Mouse (Mus musculus): ENCODE results near the gene Agpat4. TPM values are rescaled to one million over a fixed set of nuclear protein-coding genes. Genes with fewer than 3 reads are reported as not detected.

The Agpat4 gene
- total RNA-seq (2012; rRNA removed), result 45.7 and 92.8 TPM in 2 replicates

GRCm38 (mm10) chr17:12118561-12118925 is at the start of gene Agpat4:
Agpat4 (plus strand) TSS chr17:12118704.
- Histone ChIP-seq H3K9ac (ENCODE audit: insufficient read depth, low read depth, low read length, poor library complexity, severe bottlenecking) (peak within 1 kb of the TSS; percentile 85), H3K27ac (ENCODE audit: insufficient read depth, low read depth, low read length, poor library complexity, severe bottlenecking) (peak within 1 kb of the TSS; percentile 91), H3K4me1 (ENCODE audit: control insufficient read depth in 2 of 2, insufficient read depth in 2 of 2, low read length in 2 of 2, poor library complexity in 1 of 2) (peaks cover 8 to 9% of the 10 kb centered on the region in 2 experiments), H3K36me3 (ENCODE audit: control insufficient read depth, insufficient read depth, low read length, poor library complexity, severe bottlenecking) (no peaks in the 10 kb centered on the region), H3K9me3 (ENCODE audit: control insufficient read depth, insufficient read depth, low read depth, low read length) (no peaks in the 10 kb centered on the region), H3K4me3 (ENCODE audit: insufficient read depth in 1 of 2, low read depth in 1 of 2, low read length in 2 of 2, poor library complexity in 1 of 2, severe bottlenecking in 1 of 2) (peak within 1 kb of the TSS; percentile 81 to 85)
- DNase-seq (ENCODE audit: low read depth, low spot score), result peak; percentile 31
- in situ Hi-C loops (cut with MboI; ENCODE audit: low sequenced_read_pairs in 2 of 2, unreplicated experiment in 2 of 2), result no loop called here
- TF ChIP-seq ZNF384 (IDR thresholded peaks at IDR 0.05; ENCODE audit: low read depth, low read length) (no peak), ZC3H11A (IDR thresholded peaks at IDR 0.05; ENCODE audit: borderline replicate concordance, low read depth, low read length) (no peak), MAFK (IDR thresholded peaks at IDR 0.05; ENCODE audit: insufficient read depth, low read depth, low read length) (no peak), HCFC1 (IDR thresholded peaks at IDR 0.05; ENCODE audit: borderline replicate concordance, insufficient read depth, low read length) (no peak), CHD2 (IDR thresholded peaks at IDR 0.05; ENCODE audit: low read depth, low read length) (no peak)

- no peak overlapping the region for H3K9ac ChIP-seq (ENCODE audit: insufficient read depth, low read depth, low read length, poor library complexity, severe bottlenecking)
- peak; percentile 6 for DNase-seq (ENCODE audit: low read depth, low spot score)
- no peak overlapping the region for H3K27ac ChIP-seq (ENCODE audit: insufficient read depth, low read depth, low read length, poor library complexity, severe bottlenecking)
- H3K9me3 ChIP-seq (ENCODE audit: control insufficient read depth, insufficient read depth, low read depth, low read length), result no peaks in the 10 kb centered on the region
- in situ Hi-C loops (cut with MboI; ENCODE audit: low sequenced_read_pairs in 2 of 2, unreplicated experiment in 2 of 2), result no loop called here
- H3K4me3 ChIP-seq (ENCODE audit: insufficient read depth in 1 of 2, low read depth in 1 of 2, low read length in 2 of 2, poor library complexity in 1 of 2, severe bottlenecking in 1 of 2), result no peak overlapping the region
- TF ChIP-seq ZNF384 (IDR thresholded peaks at IDR 0.05; ENCODE audit: low read depth, low read length) (no peak), CHD2 (IDR thresholded peaks at IDR 0.05; ENCODE audit: low read depth, low read length) (no peak), ZC3H11A (IDR thresholded peaks at IDR 0.05; ENCODE audit: borderline replicate concordance, low read depth, low read length) (no peak), HCFC1 (IDR thresholded peaks at IDR 0.05; ENCODE audit: borderline replicate concordance, insufficient read depth, low read length) (no peak), MAFK (IDR thresholded peaks at IDR 0.05; ENCODE audit: insufficient read depth, low read depth, low read length) (no peak)
- peaks cover 0 to 3% of the 10 kb centered on the region in 2 experiments; a peak in 1 of 4 replicates for H3K4me1 ChIP-seq (ENCODE audit: control insufficient read depth in 2 of 2, insufficient read depth in 2 of 2, low read length in 2 of 2, poor library complexity in 1 of 2)
- no peaks in the 10 kb centered on the region for H3K36me3 ChIP-seq (ENCODE audit: control insufficient read depth, insufficient read depth, low read length, poor library complexity, severe bottlenecking)
These were observed 41.7 kb upstream of the Agpat4 start for GRCm38 (mm10) chr17:12076816-12077215.

- Histone ChIP-seq H3K4me3 (ENCODE audit: insufficient read depth in 1 of 2, low read depth in 1 of 2, low read length in 2 of 2, poor library complexity in 1 of 2, severe bottlenecking in 1 of 2) (no peak overlapping the region), H3K36me3 (ENCODE audit: control insufficient read depth, insufficient read depth, low read length, poor library complexity, severe bottlenecking) (no peaks in the 10 kb centered on the region), H3K27ac (ENCODE audit: insufficient read depth, low read depth, low read length, poor library complexity, severe bottlenecking) (no peak overlapping the region), H3K9ac (ENCODE audit: insufficient read depth, low read depth, low read length, poor library complexity, severe bottlenecking) (no peak overlapping the region), H3K9me3 (ENCODE audit: control insufficient read depth, insufficient read depth, low read depth, low read length) (no peaks in the 10 kb centered on the region), H3K4me1 (ENCODE audit: control insufficient read depth in 2 of 2, insufficient read depth in 2 of 2, low read length in 2 of 2, poor library complexity in 1 of 2) (peaks cover 0 to 3% of the 10 kb centered on the region in 2 experiments; a peak in 1 of 4 replicates)
- DNase-seq (ENCODE audit: low read depth, low spot score), result no peak
- in situ Hi-C loops (cut with MboI; ENCODE audit: low sequenced_read_pairs in 2 of 2, unreplicated experiment in 2 of 2), result no loop called here
- no peak for TF ChIP-seq CHD2 (IDR thresholded peaks at IDR 0.05; ENCODE audit: low read depth, low read length)
- no peak for TF ChIP-seq ZNF384 (IDR thresholded peaks at IDR 0.05; ENCODE audit: low read depth, low read length)
- no peak for TF ChIP-seq MAFK (IDR thresholded peaks at IDR 0.05; ENCODE audit: insufficient read depth, low read depth, low read length)
- TF ChIP-seq HCFC1 (IDR thresholded peaks at IDR 0.05; ENCODE audit: borderline replicate concordance, insufficient read depth, low read length), result no peak
- TF ChIP-seq ZC3H11A (IDR thresholded peaks at IDR 0.05; ENCODE audit: borderline replicate concordance, low read depth, low read length), result no peak
These were observed 37.6 kb upstream of the Agpat4 start for GRCm38 (mm10) chr17:12080656-12081495.

- H3K4me1 ChIP-seq (ENCODE audit: control insufficient read depth in 2 of 2, insufficient read depth in 2 of 2, low read length in 2 of 2, poor library complexity in 1 of 2), result peaks cover 0 to 3% of the 10 kb centered on the region in 2 experiments; a peak in 1 of 4 replicates
- DNase-seq (ENCODE audit: low read depth, low spot score), result no peak
- no peaks in the 10 kb centered on the region for H3K36me3 ChIP-seq (ENCODE audit: control insufficient read depth, insufficient read depth, low read length, poor library complexity, severe bottlenecking)
- no peaks in the 10 kb centered on the region for H3K9me3 ChIP-seq (ENCODE audit: control insufficient read depth, insufficient read depth, low read depth, low read length)
- H3K4me3 ChIP-seq (ENCODE audit: insufficient read depth in 1 of 2, low read depth in 1 of 2, low read length in 2 of 2, poor library complexity in 1 of 2, severe bottlenecking in 1 of 2), result no peak overlapping the region
- TF ChIP-seq HCFC1 (IDR thresholded peaks at IDR 0.05; ENCODE audit: borderline replicate concordance, insufficient read depth, low read length), result no peak
- no peak for TF ChIP-seq ZNF384 (IDR thresholded peaks at IDR 0.05; ENCODE audit: low read depth, low read length)
- TF ChIP-seq ZC3H11A (IDR thresholded peaks at IDR 0.05; ENCODE audit: borderline replicate concordance, low read depth, low read length), result no peak
- TF ChIP-seq CHD2 (IDR thresholded peaks at IDR 0.05; ENCODE audit: low read depth, low read length), result no peak
- TF ChIP-seq MAFK (IDR thresholded peaks at IDR 0.05; ENCODE audit: insufficient read depth, low read depth, low read length), result no peak
- no peak overlapping the region for H3K27ac ChIP-seq (ENCODE audit: insufficient read depth, low read depth, low read length, poor library complexity, severe bottlenecking)
- in situ Hi-C loops (cut with MboI; ENCODE audit: low sequenced_read_pairs in 2 of 2, unreplicated experiment in 2 of 2), result no loop called here
- no peak overlapping the region for H3K9ac ChIP-seq (ENCODE audit: insufficient read depth, low read depth, low read length, poor library complexity, severe bottlenecking)
These were observed 36.3 kb upstream of the Agpat4 start for GRCm38 (mm10) chr17:12082201-12082600.

Data from ES-E14 (cell line).